In genomic region chr8:94773700-94774171, GRCm38 (mm10) we compare ENCODE assay signal across 9 mouse cellular contexts. TPM values are rescaled to one million over a fixed set of nuclear protein-coding genes. Genes with fewer than 3 reads are reported as not detected.
A peak's percentile ranks its signal among the peaks of the same experiment; 100 is the strongest.
DNase-seq lines count a peak whose midpoint lies in the region; ATAC-seq and TF ChIP-seq lines count a peak whose summit lies in the region.
"Had no signal": no experiment of that assay in that cellular context is flagged by ENCODE, and none has a peak within 500 bp of the region (broad histone marks: within the 10 kb centered on the region; RNA-seq: fewer than 3 reads in every experiment).

No protein-coding gene starts in this region.

- 0 out of 2 replicates have a peak overlapping the region, but pooled peaks have one; percentile 7 for H3K4me3 ChIP-seq in hindbrain, embryonic 13.5 days
- peak overlapping the region; percentile 74 for H3K4me3 ChIP-seq in midbrain, embryonic 10.5 days
- no peak overlapping the region for H3K4me3 ChIP-seq in heart, adult 2 months

- H3K4me2 ChIP-seq in hindbrain, embryonic 13.5 days, result peak overlapping the region; percentile 64

- no peaks in the 10 kb centered on the region for H3K79me2 ChIP-seq in heart, adult 2 months (replicated peaks; ENCODE audit: control insufficient read depth, insufficient read depth, low read length)

- H3K27me3 ChIP-seq in hindbrain, embryonic 13.5 days, result peaks cover 22% of the 10 kb centered on the region
- H3K27me3 ChIP-seq in midbrain, embryonic 10.5 days (ENCODE audit: low read depth, poor library complexity, severe bottlenecking), result peaks cover 60% of the 10 kb centered on the region
- no peaks in the 10 kb centered on the region for H3K27me3 ChIP-seq in heart, adult 2 months (ENCODE audit: control insufficient read depth, insufficient read depth, low read length)

- intact Hi-C loops in heart, adult 2 months (cut with DNase I), result loop anchor here (5.0 kb wide), 1 partner anchor 66 kb away; no protein-coding TSS in a partner anchor

- 17% methylated on average over 12 of the region's 12 CpGs for WGBS in hindbrain, embryonic 13.5 days
- 12% methylated on average over 12 of the region's 12 CpGs for WGBS in midbrain, embryonic 10.5 days
- 81% methylated on average over 12 of the region's 12 CpGs for WGBS in heart, adult 2 months

- H3K9me3 ChIP-seq in hindbrain, embryonic 13.5 days, result no peaks in the 10 kb centered on the region
- H3K9me3 ChIP-seq in midbrain, embryonic 10.5 days (replicated peaks), result no peaks in the 10 kb centered on the region

- peaks cover 46% of the 10 kb centered on the region for H3K4me1 ChIP-seq in hindbrain, embryonic 13.5 days (replicated peaks)
- peaks cover 44% of the 10 kb centered on the region for H3K4me1 ChIP-seq in midbrain, embryonic 10.5 days
- peaks cover 9% of the 10 kb centered on the region for H3K4me1 ChIP-seq in heart, adult 2 months (ENCODE audit: control insufficient read depth, insufficient read depth, low read length)

- TF ChIP-seq CTCF in heart, adult 2 months (IDR thresholded peaks at IDR 0.05), result no peak

- no peaks in the 10 kb centered on the region for H3K36me3 ChIP-seq in hindbrain, embryonic 13.5 days
- H3K36me3 ChIP-seq in midbrain, embryonic 10.5 days, result no peaks in the 10 kb centered on the region
- H3K36me3 ChIP-seq in heart, adult 2 months (ENCODE audit: control insufficient read depth, insufficient read depth, low read length), result no peaks in the 10 kb centered on the region

- H3K9ac ChIP-seq in hindbrain, embryonic 13.5 days, result peak overlapping the region; percentile 36; the same call in 1 of the 2 replicates
- H3K9ac ChIP-seq in heart, adult 2 months (ENCODE audit: low read depth, low read length), result no peak overlapping the region

- TF ChIP-seq EP300 in heart, adult 2 months (IDR thresholded peaks at IDR 0.05; ENCODE audit: insufficient read depth, low read depth, low read length), result no peak

- no peak overlapping the region; the same call in 1 of the 2 replicates for H3K27ac ChIP-seq in hindbrain, embryonic 13.5 days
- no peak overlapping the region for H3K27ac ChIP-seq in midbrain, embryonic 10.5 days (replicated peaks)
- no peak overlapping the region for H3K27ac ChIP-seq in heart, adult 2 months

- peak; percentile 44 for DNase-seq in NIH3T3 (ENCODE audit: low read depth)
- peak; percentile 50 for DNase-seq in cerebellum, adult 9-10 months
- no peak for DNase-seq in midbrain, embryonic 10.5 days (ENCODE audit: low spot score)
- no peak for DNase-seq in natural killer cell, adult 2 months (ENCODE audit: low spot score in 2 of 2)
- no peak for DNase-seq in yolk sac, embryonic 10.5 days (ENCODE audit: low spot score)
- DNase-seq in heart, adult 2 months, result no peak

- ATAC-seq in hindbrain, embryonic 13.5 days (ENCODE audit: low FRiP score), result no peak
- ATAC-seq in monocyte, adult 5-6 weeks (replicated peaks; ENCODE audit: insufficient number of reproducible peaks, low FRiP score, low TSS enrichment, poor library complexity, severe bottlenecking), result no peak

- TF ChIP-seq POLR2A in heart, adult 2 months (IDR thresholded peaks at IDR 0.05; ENCODE audit: insufficient read depth, low read depth, low read length), result no peak

RNA-seq across cellular contexts. Expression of gene Cx3cl1, which starts 1.9 kb away (rescaled TPM):
- 15.0 and 15.8 TPM in 2 replicates for polyA plus RNA-seq in hindbrain, embryonic 13.5 days (2015; fragmentation: Nextera tagmentation; extraction: Ambion mirVana)
- polyA plus RNA-seq in midbrain, embryonic 10.5 days (2016; fragmentation: Nextera tagmentation; extraction: Ambion mirVana), result 13.6 and 14.3 TPM in 2 replicates
- not detected in 3 replicates for total RNA-seq in monocyte, adult 5-6 weeks (2017)
- total RNA-seq in heart, adult 2 months (2021), result 1 to 10 TPM; 5.1 to 5.4 TPM
- polyA plus RNA-seq in heart, adult 2 months (2012; rRNA removed), result 11.3 and 12.0 TPM in 2 replicates

RNA-seq across cellular contexts. Expression of gene Ccl22, which starts 28.3 kb away (rescaled TPM):
- polyA plus RNA-seq in hindbrain, embryonic 13.5 days (2015; fragmentation: Nextera tagmentation; extraction: Ambion mirVana), result not detected in 2 replicates
- not detected in 2 replicates for polyA plus RNA-seq in midbrain, embryonic 10.5 days (2016; fragmentation: Nextera tagmentation; extraction: Ambion mirVana)
- total RNA-seq in monocyte, adult 5-6 weeks (2017), result 0.11 to 0.87 TPM (median 0.57 TPM) in 3 replicates
- total RNA-seq in heart, adult 2 months (2021), result not detected
- 0.14 and 0.41 TPM in 2 replicates for polyA plus RNA-seq in heart, adult 2 months (2012; rRNA removed)

RNA-seq across cellular contexts. Expression of gene Ccl17, which starts 36.5 kb away (rescaled TPM):
- 0.43 TPM in 1 of 2 replicates, not detected in the other for polyA plus RNA-seq in hindbrain, embryonic 13.5 days (2015; fragmentation: Nextera tagmentation; extraction: Ambion mirVana)
- not detected in 2 replicates for polyA plus RNA-seq in midbrain, embryonic 10.5 days (2016; fragmentation: Nextera tagmentation; extraction: Ambion mirVana)
- total RNA-seq in monocyte, adult 5-6 weeks (2017), result not detected in 3 replicates
- total RNA-seq in heart, adult 2 months (2021), result not detected
- 0.62 TPM in 1 of 2 replicates, not detected in the other for polyA plus RNA-seq in heart, adult 2 months (2012; rRNA removed)
- polyA plus RNA-seq: liver, embryonic 16.5 days had no signal

Comparison
In these comparisons a context has a peak if more than half of its experiments do, and no peak if none do; other contexts are left out.
1. DNase-seq: peak in NIH3T3 (single experiment) and cerebellum, adult 9-10 months (single experiment); none in midbrain, embryonic 10.5 days (single experiment), natural killer cell, adult 2 months (0 of 2), yolk sac, embryonic 10.5 days (single experiment) and heart, adult 2 months (0 of 2).